Mouse (Mus musculus) gastrocnemius, adult 2 months (tissue): ENCODE measurements around the gene Lamp2. TPM values are rescaled to one million over a fixed set of nuclear protein-coding genes. Genes with fewer than 3 reads are reported as not detected.
"Not testable (repeated sequence)": the region's sequence is repeated elsewhere in the genome, so short reads cannot be mapped to it uniquely, and the experiment has no call there.

Source experiments
- DNase-seq: peaks from one replicate; pipeline ENCODE4 v3.0.0; 2022
- H3K27ac ChIP-seq: fragments of 200-600 bp; 2 replicates; pipeline ENCODE4 v1.8.1; 2022; ENCODE audit warnings: mild to moderate bottlenecking
- H3K4me3 ChIP-seq: fragments of 200-600 bp; 2 replicates; pipeline ENCODE4 v1.8.1; 2022; ENCODE audit warnings: mild to moderate bottlenecking, moderate library complexity
- CTCF ChIP-seq: fragments of 200-600 bp; IDR thresholded peaks from 2 replicates; pipeline ENCODE4 v1.8.1; 2022; ENCODE audit warnings: antibody characterized with exemption, mild to moderate bottlenecking, moderate library complexity
- intact Hi-C: fragments of 180-260 bp; cut with DNase I; formaldehyde crosslinking; loops from one replicate; pipeline ENCODE4 v1.15.1; 2025
- total RNA-seq, 2 experiments: library from RNA; stranded (reverse); gene quantifications; 2 replicates each; pipeline ENCODE4 v1.2.3; 2021

The Lamp2 gene
- total RNA-seq, 2 experiments from 2014 or later: 63.3 to 74.6 TPM

DNA sequence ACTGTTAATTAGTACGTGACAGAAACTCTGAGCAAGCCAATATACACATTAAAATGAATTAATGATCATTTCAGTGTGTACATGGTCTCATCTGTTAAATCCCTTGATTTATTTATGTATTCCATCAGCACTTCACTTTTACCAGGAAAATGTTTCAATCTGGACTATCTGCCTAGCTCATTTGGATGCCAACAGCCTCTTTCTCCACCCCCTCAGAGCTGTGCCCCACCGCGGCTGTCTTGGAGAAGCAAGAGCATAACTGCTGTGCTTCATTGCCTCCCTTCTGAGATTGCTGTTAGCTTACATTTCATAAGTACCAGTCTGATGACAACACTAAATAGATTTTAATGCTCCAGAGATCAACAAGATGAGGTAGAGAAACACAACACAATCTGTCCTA is 52.4 kb downstream of the Lamp2 start:
- Histone ChIP-seq H3K27ac (no peak overlapping the region), H3K4me3 (no peak overlapping the region)
- no peak for DNase-seq
- TF ChIP-seq CTCF: no peak
- intact Hi-C loops: no loop called here

DNA sequence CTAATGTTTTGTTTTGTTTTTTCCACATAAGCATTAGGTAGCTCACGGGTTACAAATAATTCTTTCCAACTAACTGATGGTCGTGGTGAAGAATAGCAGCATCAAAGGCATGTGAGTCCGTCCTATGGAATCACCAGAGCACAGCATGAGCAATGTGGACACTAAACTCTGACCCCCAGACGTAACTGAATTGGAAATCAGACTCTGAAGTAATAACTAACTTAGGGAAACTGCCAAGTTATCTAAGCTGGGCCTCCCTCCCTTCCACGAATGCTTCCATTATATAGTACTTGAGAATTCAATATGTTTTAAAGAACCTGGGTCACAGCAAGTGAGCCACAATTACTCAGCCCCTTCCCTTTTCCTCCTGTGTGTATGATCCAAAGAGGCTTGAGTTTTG is 53.3 kb downstream of the Lamp2 start:
- Histone ChIP-seq H3K4me3 (no peak overlapping the region), H3K27ac (no peak overlapping the region)
- no peak for DNase-seq
- intact Hi-C loops: no loop called here
- no peak for TF ChIP-seq CTCF

DNA sequence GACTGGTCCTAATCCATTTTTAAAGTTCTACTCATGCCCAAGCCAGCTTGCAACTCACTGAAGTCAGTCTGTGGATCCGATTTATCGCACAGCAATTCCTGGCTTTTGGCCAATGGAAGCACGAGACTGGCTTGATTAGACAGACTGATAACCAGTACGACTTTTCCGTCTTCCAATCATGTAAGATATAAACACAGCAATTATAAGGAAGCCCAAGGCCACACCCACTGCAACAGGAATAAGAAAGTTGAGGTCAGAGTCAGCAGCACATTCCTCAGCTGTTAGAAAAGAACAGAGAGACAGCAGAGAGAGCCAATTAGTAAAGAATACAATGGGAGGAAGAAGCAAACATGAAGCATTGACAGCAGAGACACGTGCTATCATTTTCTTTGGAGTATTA is 54.2 kb downstream of the Lamp2 start:
- no peak for DNase-seq
- no peak for TF ChIP-seq CTCF
- H3K27ac ChIP-seq: no peak overlapping the region
- H3K4me3 ChIP-seq: no peak overlapping the region
- intact Hi-C loops: no loop called here

DNA sequence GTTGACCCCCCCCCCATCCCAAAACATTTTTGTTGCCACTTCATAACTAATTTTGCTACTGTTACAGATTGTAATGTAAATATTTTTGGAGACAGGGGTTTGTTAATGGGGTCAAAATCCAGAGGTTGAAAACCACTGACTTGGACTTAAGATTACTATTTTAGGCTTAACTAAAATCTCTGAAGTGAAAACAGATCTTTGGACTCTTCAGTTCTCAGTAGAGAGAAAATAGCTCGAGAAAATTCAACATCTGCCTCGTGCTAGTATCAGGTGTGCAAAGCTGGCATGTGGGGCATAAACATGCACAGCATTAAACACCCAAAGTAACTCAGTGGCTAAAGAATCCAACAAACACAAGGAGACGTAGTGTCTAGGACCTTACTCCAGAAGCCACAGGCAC is 55.6 kb downstream of the Lamp2 start:
- intact Hi-C loops: no loop called here

DNA sequence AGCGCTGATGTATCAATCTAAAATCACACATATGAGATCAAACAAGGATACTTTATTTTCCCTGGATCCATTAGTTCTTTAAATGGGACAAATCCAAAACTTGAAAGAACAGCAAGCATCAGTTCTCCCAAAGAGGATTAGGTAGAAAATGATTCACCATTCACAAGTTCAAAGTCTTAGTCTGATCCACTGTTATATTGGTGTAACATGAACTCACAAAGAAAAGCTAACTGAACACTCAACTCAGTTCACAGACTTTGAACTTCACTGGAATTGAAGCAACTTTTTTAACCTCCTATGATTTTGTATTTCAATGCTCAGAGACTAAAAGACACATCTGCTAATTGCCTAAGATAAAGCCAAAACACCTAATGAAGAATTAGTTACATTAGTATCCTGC is 56.6 kb downstream of the Lamp2 start:
- H3K4me3 ChIP-seq: no peak overlapping the region
- H3K27ac ChIP-seq: no peak overlapping the region
- intact Hi-C loops: no loop called here
- TF ChIP-seq CTCF: no peak
- no peak for DNase-seq

More for the DNA sequence above, 55.6 kb downstream of the Lamp2 start:
- no peak for TF ChIP-seq CTCF
- Histone ChIP-seq H3K4me3 (no peak overlapping the region), H3K27ac (no peak overlapping the region)
- DNase-seq: no peak

DNA sequence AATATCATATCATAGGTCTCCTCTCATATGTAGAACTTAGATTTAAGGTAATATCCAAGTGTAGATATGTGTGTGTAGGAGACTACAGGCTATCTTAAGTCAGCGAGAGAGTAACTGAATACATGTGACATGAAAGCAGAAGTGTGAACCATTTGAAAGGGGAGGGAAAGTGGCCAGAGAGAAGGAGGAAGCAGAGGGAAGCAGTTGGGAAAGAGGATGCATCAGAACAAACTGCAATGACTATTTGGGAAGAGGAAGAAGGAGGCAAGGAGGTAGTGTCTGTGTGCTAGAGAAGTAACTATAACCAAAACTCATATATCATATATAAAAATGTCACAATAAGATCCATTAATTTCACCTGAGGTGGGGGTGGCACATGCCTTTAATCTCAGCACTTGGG is 83.1 kb downstream of the Lamp2 start:
- H3K4me3 ChIP-seq, DNase-seq, intact Hi-C loops, H3K27ac ChIP-seq: not testable (repeated sequence)

DNA sequence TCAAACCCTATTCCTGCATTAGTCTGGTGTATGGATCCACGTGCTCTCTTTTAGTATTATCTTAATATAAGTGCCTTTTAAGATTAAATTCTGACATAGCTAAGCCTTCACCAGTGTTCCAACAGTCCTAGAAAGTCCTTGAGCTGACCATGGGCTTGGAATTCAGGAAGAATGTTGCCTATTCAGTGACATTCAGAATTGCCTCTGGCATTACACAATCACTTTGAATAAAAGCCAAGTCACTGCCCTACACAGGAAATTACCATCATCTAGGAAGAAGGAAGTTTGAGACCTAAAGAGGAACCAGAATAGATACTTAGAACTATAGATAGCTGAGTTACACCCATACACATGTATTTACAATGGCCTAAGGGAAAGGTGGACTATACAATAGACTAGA is 91.6 kb downstream of the Lamp2 start:
- H3K27ac ChIP-seq, H3K4me3 ChIP-seq, DNase-seq, intact Hi-C loops: not testable (repeated sequence)

DNA sequence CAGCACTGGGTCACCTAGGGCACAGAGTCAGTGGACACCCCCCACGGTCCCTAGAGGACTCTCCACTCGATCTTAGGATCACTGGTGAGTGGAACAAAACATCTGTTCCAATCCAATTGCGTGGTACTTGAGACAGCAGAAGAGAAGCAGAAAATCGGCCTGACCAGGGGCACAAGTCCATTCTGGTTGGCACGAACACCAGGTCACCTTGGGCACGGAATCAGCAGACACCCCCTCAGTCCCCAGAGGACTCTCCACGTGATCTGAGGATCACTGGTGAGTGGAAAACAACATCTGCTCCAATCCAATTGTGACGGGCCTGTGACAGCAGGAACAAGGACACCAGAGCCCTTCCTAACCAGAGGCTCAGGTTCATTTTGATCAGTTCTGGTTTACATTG is 94.2 kb downstream of the Lamp2 start:
- H3K4me3 ChIP-seq: no peak overlapping the region
- TF ChIP-seq CTCF: no peak
- intact Hi-C loops: no loop called here
- H3K27ac ChIP-seq: no peak overlapping the region
- DNase-seq: no peak

Other genes starting within 250 kb of the Lamp2 start
- gene Tmem255a, start 204.0 kb downstream of the Lamp2 start, total RNA-seq: under 1 TPM; 0.28 to 0.61 TPM
- 1 to 10 TPM; 1.5 to 5.6 TPM for gene Atp1b4, start 140.3 kb downstream of the Lamp2 start, total RNA-seq
- gene Cul4b, start 119.7 kb upstream of the Lamp2 start, total RNA-seq: 1 to 10 TPM; 8.3 to 9.0 TPM
- gene Mcts1, start 144.1 kb upstream of the Lamp2 start, total RNA-seq: 10 to 100 TPM; 43.1 to 50.7 TPM
- 10 to 100 TPM in 1 of 2 experiments, 1 to 10 TPM in 1; 9.6 to 10.5 TPM for gene C1galt1c1, start 178.6 kb upstream of the Lamp2 start, total RNA-seq